Mouse (Mus musculus): Measurements from ENCODE around the gene Slc39a11. TPM values are rescaled to one million over a fixed set of nuclear protein-coding genes. Genes with fewer than 3 reads are reported as not detected.

Slc39a11 gene
- 9.0 and 14.7 TPM in 2 replicates for polyA plus RNA-seq (2011; ENCODE audit: insufficient read depth, insufficient read length, low replicate concordance, missing spikeins)

DNA sequence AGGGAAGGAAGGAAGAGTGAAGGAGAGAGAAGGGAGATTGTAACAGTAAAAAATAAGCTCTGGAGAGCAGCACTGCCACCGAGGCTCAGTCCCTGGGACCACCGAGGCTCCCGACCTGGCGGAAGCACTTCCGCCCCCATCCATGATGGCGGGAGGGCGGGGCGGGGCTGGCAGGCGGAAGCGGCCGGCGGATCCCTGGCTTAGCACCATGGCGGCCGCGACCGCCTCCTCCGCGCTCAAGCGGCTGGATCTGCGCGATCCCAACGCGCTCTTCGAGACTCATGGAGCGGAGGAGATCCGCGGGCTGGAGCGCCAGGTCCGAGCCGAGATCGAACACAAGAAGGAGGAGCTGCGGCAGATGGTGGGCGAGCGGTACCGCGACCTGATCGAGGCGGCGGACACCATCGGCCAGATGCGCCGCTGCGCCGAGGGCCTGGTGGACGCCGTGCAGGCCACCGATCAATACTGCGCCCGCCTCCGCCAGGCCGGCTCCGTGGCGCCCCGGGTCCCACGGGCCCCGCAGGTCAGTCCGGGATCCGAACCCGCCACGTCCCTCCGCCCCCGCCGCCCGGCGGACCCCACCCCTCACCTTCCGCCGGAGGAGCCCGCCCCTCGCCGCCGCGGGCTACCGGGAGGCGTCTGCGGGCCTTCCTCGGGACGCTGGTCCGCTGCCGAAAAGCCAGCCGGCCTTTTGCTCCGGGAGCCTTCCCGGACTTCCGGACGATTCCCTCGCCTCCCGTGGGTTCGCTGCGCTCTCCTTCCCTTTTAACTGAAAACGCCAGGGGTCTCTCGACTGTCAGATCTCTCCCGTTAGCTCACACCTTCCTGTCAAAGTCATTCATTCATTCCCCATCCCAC, at the start of gene Slc39a11:
TSS of gene Slc39a11 (minus strand) at position 727 of the 858 bp plus-strand sequence.
- WGBS, result under 1% methylated on average over 89 of the region's 91 CpGs
- peaks cover 3% of the 10 kb centered on the region; the same call in 1 of the 2 replicates for H3K4me1 ChIP-seq (ENCODE audit: control insufficient read depth, insufficient read depth, low read length)
- peak; percentile 89; the same call in 1 of the 2 replicates for TF ChIP-seq POLR2A (IDR thresholded peaks at IDR 0.05; ENCODE audit: borderline replicate concordance, control insufficient read depth, low read depth, low read length)
- no peak for TF ChIP-seq CTCF (IDR thresholded peaks at IDR 0.05; ENCODE audit: control insufficient read depth, insufficient read depth, low read length)
- peak within 1 kb of the TSS; percentile 95 for H3K4me3 ChIP-seq (replicated peaks; ENCODE audit: control insufficient read depth, low read depth, low read length)
- H3K27ac ChIP-seq (ENCODE audit: control insufficient read depth, insufficient read depth, low read depth, low read length, poor library complexity), result peak within 1 kb of the TSS; percentile 69

DNA sequence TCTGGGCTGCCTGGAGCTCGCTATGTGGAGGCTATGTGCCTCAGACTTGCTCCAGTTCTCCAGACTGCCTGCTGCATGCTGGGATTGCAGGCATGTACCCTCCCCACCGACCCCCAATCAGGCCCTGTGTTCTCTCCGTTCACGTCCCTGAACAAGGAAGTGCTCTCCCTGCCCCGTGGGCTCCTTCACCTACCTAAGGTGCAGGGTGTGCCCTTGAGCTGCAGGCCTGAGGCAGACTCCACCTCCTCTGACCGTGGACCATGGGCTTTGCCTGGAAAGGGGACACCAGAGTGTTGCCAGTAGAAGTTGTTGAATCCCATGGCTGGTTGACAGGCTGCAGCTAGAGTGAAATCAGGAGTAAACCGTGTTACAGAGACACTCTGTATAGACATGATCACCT, 49.8 kb upstream of the Slc39a11 start:
- H3K4me3 ChIP-seq (replicated peaks; ENCODE audit: control insufficient read depth, low read depth, low read length), result no peak overlapping the region
- 76% methylated on average over 7 of the region's 7 CpGs for WGBS
- no peaks in the 10 kb centered on the region for H3K4me1 ChIP-seq (ENCODE audit: control insufficient read depth, insufficient read depth, low read length)

DNA sequence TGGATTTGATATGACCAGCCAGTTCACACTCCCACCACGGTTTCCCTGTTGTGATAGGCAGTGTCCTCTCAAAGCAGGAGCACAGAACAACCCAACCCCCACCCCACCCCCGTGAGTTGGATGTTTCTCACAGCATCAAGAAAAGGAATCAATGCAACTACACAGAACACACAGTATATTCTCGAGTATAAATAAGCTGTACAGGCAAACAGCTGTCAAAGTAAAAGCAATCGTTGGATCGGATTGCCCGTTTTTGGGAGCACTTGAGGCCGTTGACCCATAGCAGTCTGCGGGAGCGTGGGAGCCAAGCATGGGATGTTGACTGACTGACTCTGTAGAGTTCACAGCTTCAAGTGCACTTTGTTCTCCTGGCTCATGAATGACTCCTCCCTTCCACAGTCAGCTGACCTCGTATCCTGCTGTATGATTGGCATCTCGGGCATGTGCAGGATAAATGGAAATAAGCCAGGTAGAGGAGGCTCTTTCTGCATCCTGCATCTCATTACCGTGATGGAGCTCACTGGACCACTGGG, 48.2 kb upstream of the Slc39a11 start:
- Histone ChIP-seq H3K27ac (ENCODE audit: control insufficient read depth, insufficient read depth, low read depth, low read length, poor library complexity) (no peak overlapping the region), H3K4me3 (replicated peaks; ENCODE audit: control insufficient read depth, low read depth, low read length) (no peak overlapping the region), H3K4me1 (ENCODE audit: control insufficient read depth, insufficient read depth, low read length) (no peaks in the 10 kb centered on the region)
- no peak for TF ChIP-seq CTCF (IDR thresholded peaks at IDR 0.05; ENCODE audit: control insufficient read depth, insufficient read depth, low read length)
- no peak for TF ChIP-seq POLR2A (IDR thresholded peaks at IDR 0.05; ENCODE audit: borderline replicate concordance, control insufficient read depth, low read depth, low read length)
- 85% methylated on average over 12 of the region's 12 CpGs for WGBS

More for the DNA sequence above, 49.8 kb upstream of the Slc39a11 start:
- no peak overlapping the region for H3K27ac ChIP-seq (ENCODE audit: control insufficient read depth, insufficient read depth, low read depth, low read length, poor library complexity)
- TF ChIP-seq POLR2A (IDR thresholded peaks at IDR 0.05; ENCODE audit: borderline replicate concordance, control insufficient read depth, low read depth, low read length) (no peak), CTCF (IDR thresholded peaks at IDR 0.05; ENCODE audit: control insufficient read depth, insufficient read depth, low read length) (no peak)

DNA sequence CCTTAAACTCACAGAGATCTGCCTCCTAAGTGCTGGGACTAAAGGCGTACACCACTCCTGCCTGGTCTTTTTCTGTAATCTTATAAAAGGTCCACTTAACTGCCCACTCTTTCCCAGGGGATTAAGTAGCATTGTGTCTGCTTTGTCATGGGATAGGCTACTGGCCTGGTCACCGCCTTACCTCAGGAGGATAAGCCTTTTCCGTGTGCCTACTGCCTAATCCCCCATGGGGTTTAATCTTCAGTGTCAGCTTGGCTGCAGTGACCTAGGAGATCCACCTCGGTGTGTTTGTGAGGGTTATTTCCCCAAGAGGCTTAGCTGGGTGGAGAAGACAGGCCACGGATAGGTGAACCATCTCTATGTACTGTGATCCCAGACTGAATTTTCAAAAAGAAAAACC, 47.7 kb upstream of the Slc39a11 start:
- Histone ChIP-seq H3K27ac (ENCODE audit: control insufficient read depth, insufficient read depth, low read depth, low read length, poor library complexity) (no peak overlapping the region), H3K4me1 (ENCODE audit: control insufficient read depth, insufficient read depth, low read length) (no peaks in the 10 kb centered on the region), H3K4me3 (replicated peaks; ENCODE audit: control insufficient read depth, low read depth, low read length) (no peak overlapping the region)
- 85% methylated on average over 5 of the region's 5 CpGs for WGBS
- no peak for TF ChIP-seq POLR2A (IDR thresholded peaks at IDR 0.05; ENCODE audit: borderline replicate concordance, control insufficient read depth, low read depth, low read length)
- TF ChIP-seq CTCF (IDR thresholded peaks at IDR 0.05; ENCODE audit: control insufficient read depth, insufficient read depth, low read length), result no peak

DNA sequence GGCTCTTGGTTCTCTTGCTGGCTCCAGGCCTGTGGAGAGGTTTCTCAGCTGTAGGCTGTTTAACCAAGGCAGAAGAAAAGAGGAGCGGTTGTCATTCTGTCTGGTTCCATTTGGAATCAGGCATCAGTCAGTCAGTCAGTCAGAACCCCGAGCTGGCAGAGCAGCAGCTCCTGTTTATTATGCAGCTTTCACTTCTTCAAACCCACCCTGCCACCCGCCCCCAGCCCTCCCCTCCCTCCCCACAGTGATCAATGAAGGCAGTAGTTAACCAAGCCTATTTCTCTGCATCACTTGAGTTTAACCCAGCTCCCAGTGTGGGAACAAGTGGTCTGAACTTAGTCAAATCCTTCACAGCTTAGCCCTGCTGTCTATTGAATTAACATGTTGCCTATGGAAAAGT, 42.0 kb upstream of the Slc39a11 start:
- TF ChIP-seq CTCF (IDR thresholded peaks at IDR 0.05; ENCODE audit: control insufficient read depth, insufficient read depth, low read length) (no peak), POLR2A (IDR thresholded peaks at IDR 0.05; ENCODE audit: borderline replicate concordance, control insufficient read depth, low read depth, low read length) (no peak)
- H3K27ac ChIP-seq (ENCODE audit: control insufficient read depth, insufficient read depth, low read depth, low read length, poor library complexity), result no peak overlapping the region
- no peak overlapping the region for H3K4me3 ChIP-seq (replicated peaks; ENCODE audit: control insufficient read depth, low read depth, low read length)
- H3K4me1 ChIP-seq (ENCODE audit: control insufficient read depth, insufficient read depth, low read length), result no peaks in the 10 kb centered on the region; the same call in 1 of the 2 replicates
- WGBS, result 58% methylated on average over 3 of the region's 3 CpGs

DNA sequence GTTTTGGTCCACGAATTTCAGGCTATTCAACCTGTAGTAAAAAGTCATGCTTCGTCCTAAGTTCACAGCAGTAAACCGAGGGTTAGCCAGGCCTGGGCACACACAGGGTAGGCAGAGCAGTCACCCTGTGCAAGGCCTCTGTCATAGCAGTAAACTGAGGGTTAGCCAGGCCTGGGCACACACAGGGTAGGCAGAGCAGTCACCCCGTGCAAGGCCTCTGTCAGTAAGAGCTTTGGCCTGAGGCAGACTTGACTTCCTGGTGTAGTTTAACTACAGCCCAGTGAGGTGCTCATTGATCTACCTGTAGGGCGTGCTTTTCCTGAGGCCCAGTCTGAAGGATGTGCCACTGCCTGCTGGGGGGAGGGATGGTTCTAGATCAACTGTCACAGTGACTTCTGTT, 41.4 kb upstream of the Slc39a11 start:
- Histone ChIP-seq H3K4me1 (ENCODE audit: control insufficient read depth, insufficient read depth, low read length) (no peaks in the 10 kb centered on the region; the same call in 1 of the 2 replicates), H3K27ac (ENCODE audit: control insufficient read depth, insufficient read depth, low read depth, low read length, poor library complexity) (no peak overlapping the region), H3K4me3 (replicated peaks; ENCODE audit: control insufficient read depth, low read depth, low read length) (no peak overlapping the region)
- WGBS, result 80% methylated on average over 5 of the region's 5 CpGs
- TF ChIP-seq CTCF (IDR thresholded peaks at IDR 0.05; ENCODE audit: control insufficient read depth, insufficient read depth, low read length), result no peak
- no peak for TF ChIP-seq POLR2A (IDR thresholded peaks at IDR 0.05; ENCODE audit: borderline replicate concordance, control insufficient read depth, low read depth, low read length)

DNA sequence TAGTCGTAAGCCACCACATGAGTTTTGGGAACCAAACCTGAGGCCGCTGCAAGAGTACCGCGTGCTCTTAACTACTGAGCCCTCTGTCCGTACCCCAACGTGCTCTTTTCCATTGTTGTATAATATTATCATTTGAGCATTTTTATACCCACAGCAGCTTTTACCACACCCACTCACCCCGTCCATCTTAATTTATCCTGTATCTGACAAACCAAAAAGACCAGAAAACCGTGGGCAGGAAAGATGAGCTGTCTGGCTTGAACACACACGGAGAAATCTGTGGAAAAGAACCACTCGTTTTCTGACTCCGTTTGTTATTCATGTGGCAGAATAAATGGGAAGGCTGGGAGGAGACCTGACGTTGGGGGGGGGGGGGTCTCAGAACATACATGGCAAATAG, 40.6 kb upstream of the Slc39a11 start:
- whole genome bisulfite sequencing, result 88% methylated on average over 12 of the region's 12 CpGs
- H3K4me1 ChIP-seq (ENCODE audit: control insufficient read depth, insufficient read depth, low read length), result no peaks in the 10 kb centered on the region; the same call in 1 of the 2 replicates
- H3K4me3 ChIP-seq (replicated peaks; ENCODE audit: control insufficient read depth, low read depth, low read length), result no peak overlapping the region
- H3K27ac ChIP-seq (ENCODE audit: control insufficient read depth, insufficient read depth, low read depth, low read length, poor library complexity), result no peak overlapping the region
- no peak for TF ChIP-seq POLR2A (IDR thresholded peaks at IDR 0.05; ENCODE audit: borderline replicate concordance, control insufficient read depth, low read depth, low read length)
- no peak for TF ChIP-seq CTCF (IDR thresholded peaks at IDR 0.05; ENCODE audit: control insufficient read depth, insufficient read depth, low read length)

DNA sequence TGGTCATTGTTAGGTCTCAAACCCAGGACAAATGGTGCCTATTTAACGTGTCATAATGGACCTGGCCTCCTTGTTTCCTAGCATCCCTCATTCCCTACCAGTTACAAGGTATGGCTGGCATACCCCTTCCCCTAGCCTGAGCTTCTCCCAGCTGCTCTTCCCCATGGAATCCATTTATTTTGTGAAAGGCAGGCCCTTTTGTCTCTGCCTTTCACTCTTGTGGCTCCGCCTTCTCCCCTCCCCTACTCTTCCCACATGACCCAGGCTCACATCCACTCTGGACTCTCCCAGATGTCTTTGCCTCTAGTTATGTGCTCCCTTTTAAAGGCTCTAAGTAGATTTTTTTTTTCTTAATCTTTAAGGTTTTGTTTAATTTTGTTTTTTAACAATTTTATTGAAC, 37.2 kb upstream of the Slc39a11 start:
- H3K27ac ChIP-seq (ENCODE audit: control insufficient read depth, insufficient read depth, low read depth, low read length, poor library complexity), result no peak overlapping the region
- 94% methylated on average over 2 of the region's 2 CpGs for WGBS
- H3K4me3 ChIP-seq (replicated peaks; ENCODE audit: control insufficient read depth, low read depth, low read length), result no peak overlapping the region
- TF ChIP-seq POLR2A (IDR thresholded peaks at IDR 0.05; ENCODE audit: borderline replicate concordance, control insufficient read depth, low read depth, low read length), result no peak
- TF ChIP-seq CTCF (IDR thresholded peaks at IDR 0.05; ENCODE audit: control insufficient read depth, insufficient read depth, low read length), result no peak
- H3K4me1 ChIP-seq (ENCODE audit: control insufficient read depth, insufficient read depth, low read length), result no peaks in the 10 kb centered on the region; the same call in 1 of the 2 replicates
